Mouse (Mus musculus): Measurements from ENCODE around the gene Lgalsl. TPM values are rescaled to one million over a fixed set of nuclear protein-coding genes. Genes with fewer than 3 reads are reported as not detected.
A peak's percentile ranks its signal among the peaks of the same experiment; 100 is the strongest.

Gene Lgalsl
- polyA plus RNA-seq, 1 experiment from 2014 or later: 87.2 TPM

GRCm38 (mm10) chr11:20862101-20862500, 31.2 kb upstream of the Lgalsl start:
- Histone ChIP-seq H3K9ac (ENCODE audit: low read depth, low read length) (no peak overlapping the region), H3K4me1 (ENCODE audit: control insufficient read depth, insufficient read depth, low read depth, low read length) (peaks cover 3% of the 10 kb centered on the region; the same call in 1 of the 2 replicates), H3K36me3 (ENCODE audit: control insufficient read depth, insufficient read depth, low read length) (no peaks in the 10 kb centered on the region), H3K9me3 (ENCODE audit: control insufficient read depth, low read length) (no peaks in the 10 kb centered on the region), H3K27me3 (replicated peaks; ENCODE audit: control insufficient read depth, insufficient read depth, low read length) (no peaks in the 10 kb centered on the region), H3K4me2 (ENCODE audit: low read length) (no peak overlapping the region), H3K4me3 (ENCODE audit: low read length) (no peak overlapping the region), H3K27ac (ENCODE audit: low read depth, low read length) (no peak overlapping the region)
- ATAC-seq: no peak
- 81% methylated on average over 5 of the region's 5 CpGs for WGBS

DNA sequence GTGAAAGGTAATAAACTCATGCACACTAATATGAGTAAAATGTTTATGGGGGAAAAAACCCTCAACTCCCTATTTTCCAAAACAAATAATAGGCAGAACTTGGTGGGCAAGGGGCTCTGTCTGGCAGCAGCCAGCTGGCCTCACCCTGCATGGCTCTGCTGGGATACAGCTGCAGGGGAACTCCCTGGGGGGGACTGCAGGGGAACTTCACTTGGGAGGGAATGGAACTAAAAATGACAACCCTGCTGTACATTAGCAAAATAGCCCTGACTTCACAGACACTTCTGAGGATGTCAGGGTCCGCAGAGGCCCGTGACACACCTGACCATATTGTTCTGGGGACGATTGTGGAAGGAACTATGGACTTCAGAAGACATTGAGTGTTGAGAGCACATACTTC, 29.5 kb upstream of the Lgalsl start:
- 93% methylated on average over 3 of the region's 3 CpGs for WGBS

DNA sequence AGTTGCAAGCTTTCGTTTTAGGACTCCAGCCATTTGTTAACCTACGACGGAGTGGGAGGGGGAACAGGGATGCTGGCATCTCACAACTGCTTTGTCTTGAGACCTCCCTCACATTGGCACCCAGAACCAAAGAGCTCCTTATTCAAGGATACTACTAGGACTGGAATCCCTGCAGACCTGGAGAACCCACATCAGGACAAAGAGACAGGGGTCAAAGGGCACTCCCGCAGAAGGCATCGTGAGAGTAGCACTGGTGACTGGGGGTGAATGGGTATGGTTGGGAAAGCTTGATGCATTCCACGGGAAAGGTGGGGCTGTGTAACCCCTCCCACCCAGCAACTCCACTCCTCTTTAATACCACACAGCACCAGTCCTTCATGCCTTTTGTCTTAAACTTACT, 29.0 kb upstream of the Lgalsl start:
- WGBS: 39% methylated on average over 6 of the region's 6 CpGs
- Histone ChIP-seq H3K27me3 (replicated peaks; ENCODE audit: control insufficient read depth, insufficient read depth, low read length) (no peaks in the 10 kb centered on the region), H3K9me3 (ENCODE audit: control insufficient read depth, low read length) (no peaks in the 10 kb centered on the region), H3K4me2 (ENCODE audit: low read length) (peak overlapping the region; percentile 25), H3K27ac (ENCODE audit: low read depth, low read length) (peak overlapping the region; percentile 87), H3K4me3 (ENCODE audit: low read length) (no peak overlapping the region), H3K9ac (ENCODE audit: low read depth, low read length) (no peak overlapping the region), H3K36me3 (ENCODE audit: control insufficient read depth, insufficient read depth, low read length) (no peaks in the 10 kb centered on the region), H3K4me1 (ENCODE audit: control insufficient read depth, insufficient read depth, low read depth, low read length) (peaks cover 3% of the 10 kb centered on the region; the same call in 1 of the 2 replicates)
- ATAC-seq: no peak

More for the DNA sequence above, 29.5 kb upstream of the Lgalsl start:
- no peak overlapping the region for H3K4me3 ChIP-seq (ENCODE audit: low read length)
- no peak overlapping the region for H3K9ac ChIP-seq (ENCODE audit: low read depth, low read length)
- H3K9me3 ChIP-seq (ENCODE audit: control insufficient read depth, low read length): no peaks in the 10 kb centered on the region
- H3K4me2 ChIP-seq (ENCODE audit: low read length): no peak overlapping the region
- H3K36me3 ChIP-seq (ENCODE audit: control insufficient read depth, insufficient read depth, low read length): no peaks in the 10 kb centered on the region
- H3K27ac ChIP-seq (ENCODE audit: low read depth, low read length): no peak overlapping the region
- H3K27me3 ChIP-seq (replicated peaks; ENCODE audit: control insufficient read depth, insufficient read depth, low read length): no peaks in the 10 kb centered on the region
- ATAC-seq: no peak
- H3K4me1 ChIP-seq (ENCODE audit: control insufficient read depth, insufficient read depth, low read depth, low read length): peaks cover 3% of the 10 kb centered on the region; the same call in 1 of the 2 replicates

DNA sequence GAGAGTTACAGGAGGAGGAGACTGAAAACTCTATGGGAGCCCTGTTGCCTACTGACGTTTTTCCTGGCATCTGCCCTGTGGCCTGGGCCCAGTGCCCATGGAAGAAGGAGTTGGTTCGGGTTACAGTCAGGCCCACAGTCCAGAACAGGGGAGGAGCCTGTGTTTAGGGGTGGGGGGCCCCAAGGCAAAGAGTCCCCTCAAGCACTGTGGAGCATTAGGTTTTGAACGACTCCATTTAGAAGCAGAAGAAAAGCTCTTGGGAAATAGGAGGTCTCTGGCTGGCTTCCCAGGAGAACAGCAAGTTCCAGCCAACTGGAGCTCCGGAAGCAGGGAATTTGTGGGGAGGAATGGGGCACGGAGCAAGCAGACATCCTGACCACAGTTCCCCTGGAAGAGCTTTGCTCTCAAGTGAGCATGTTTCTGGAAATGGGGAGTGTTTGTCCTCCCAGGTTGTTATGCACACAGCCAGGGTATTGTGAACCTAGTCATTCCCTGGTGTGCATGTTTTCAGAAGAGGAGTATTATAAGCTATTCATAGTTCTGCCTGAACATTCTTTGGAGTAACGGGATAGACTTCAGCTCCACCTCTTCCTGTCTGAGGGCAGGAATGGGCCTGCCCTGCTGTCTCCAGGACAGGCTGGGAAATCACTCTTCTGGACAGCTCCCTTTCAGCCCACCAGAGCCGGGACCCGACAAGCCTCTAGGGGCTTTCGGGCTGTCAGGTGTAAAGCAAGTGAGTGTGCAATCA, 28.2 kb upstream of the Lgalsl start:
- Histone ChIP-seq H3K9ac (ENCODE audit: low read depth, low read length) (no peak overlapping the region), H3K9me3 (ENCODE audit: control insufficient read depth, low read length) (no peaks in the 10 kb centered on the region), H3K4me2 (ENCODE audit: low read length) (peak overlapping the region; percentile 25; the same call in 1 of the 2 replicates), H3K27me3 (replicated peaks; ENCODE audit: control insufficient read depth, insufficient read depth, low read length) (no peaks in the 10 kb centered on the region), H3K4me1 (ENCODE audit: control insufficient read depth, insufficient read depth, low read depth, low read length) (peaks cover 3% of the 10 kb centered on the region; the same call in 1 of the 2 replicates), H3K27ac (ENCODE audit: low read depth, low read length) (peak overlapping the region; percentile 87), H3K36me3 (ENCODE audit: control insufficient read depth, insufficient read depth, low read length) (no peaks in the 10 kb centered on the region), H3K4me3 (ENCODE audit: low read length) (peak overlapping the region; percentile 14; the same call in 1 of the 2 replicates)
- 21% methylated on average over 9 of the region's 9 CpGs for WGBS
- peak; percentile 96 for ATAC-seq

DNA sequence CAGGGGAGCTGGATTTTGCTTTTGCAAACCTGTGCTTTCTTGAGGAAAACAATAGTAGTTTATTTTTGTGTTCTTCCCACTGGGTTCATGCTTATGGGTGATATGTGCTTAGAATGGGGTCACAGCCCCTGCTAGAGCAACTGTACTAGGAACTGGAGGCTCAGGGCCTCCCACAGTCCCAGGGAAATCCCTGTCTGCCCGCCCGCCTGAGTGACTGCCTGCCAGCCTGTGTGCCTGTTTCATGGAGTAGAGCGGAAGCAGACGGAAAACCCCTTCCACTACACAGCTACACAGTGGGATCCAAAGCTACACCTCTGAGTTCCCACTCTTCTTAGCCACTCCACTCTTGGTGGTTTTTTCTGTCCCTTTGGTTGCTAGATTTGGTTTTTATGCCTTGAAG, 27.1 kb upstream of the Lgalsl start:
- Histone ChIP-seq H3K27me3 (replicated peaks; ENCODE audit: control insufficient read depth, insufficient read depth, low read length) (no peaks in the 10 kb centered on the region), H3K9ac (ENCODE audit: low read depth, low read length) (no peak overlapping the region), H3K4me3 (ENCODE audit: low read length) (no peak overlapping the region), H3K4me1 (ENCODE audit: control insufficient read depth, insufficient read depth, low read depth, low read length) (peaks cover 3% of the 10 kb centered on the region; the same call in 1 of the 2 replicates), H3K27ac (ENCODE audit: low read depth, low read length) (no peak overlapping the region; the same call in 1 of the 2 replicates), H3K9me3 (ENCODE audit: control insufficient read depth, low read length) (no peaks in the 10 kb centered on the region), H3K36me3 (ENCODE audit: control insufficient read depth, insufficient read depth, low read length) (no peaks in the 10 kb centered on the region), H3K4me2 (ENCODE audit: low read length) (no peak overlapping the region)
- no peak for ATAC-seq
- 84% methylated on average over 4 of the region's 4 CpGs for WGBS

DNA sequence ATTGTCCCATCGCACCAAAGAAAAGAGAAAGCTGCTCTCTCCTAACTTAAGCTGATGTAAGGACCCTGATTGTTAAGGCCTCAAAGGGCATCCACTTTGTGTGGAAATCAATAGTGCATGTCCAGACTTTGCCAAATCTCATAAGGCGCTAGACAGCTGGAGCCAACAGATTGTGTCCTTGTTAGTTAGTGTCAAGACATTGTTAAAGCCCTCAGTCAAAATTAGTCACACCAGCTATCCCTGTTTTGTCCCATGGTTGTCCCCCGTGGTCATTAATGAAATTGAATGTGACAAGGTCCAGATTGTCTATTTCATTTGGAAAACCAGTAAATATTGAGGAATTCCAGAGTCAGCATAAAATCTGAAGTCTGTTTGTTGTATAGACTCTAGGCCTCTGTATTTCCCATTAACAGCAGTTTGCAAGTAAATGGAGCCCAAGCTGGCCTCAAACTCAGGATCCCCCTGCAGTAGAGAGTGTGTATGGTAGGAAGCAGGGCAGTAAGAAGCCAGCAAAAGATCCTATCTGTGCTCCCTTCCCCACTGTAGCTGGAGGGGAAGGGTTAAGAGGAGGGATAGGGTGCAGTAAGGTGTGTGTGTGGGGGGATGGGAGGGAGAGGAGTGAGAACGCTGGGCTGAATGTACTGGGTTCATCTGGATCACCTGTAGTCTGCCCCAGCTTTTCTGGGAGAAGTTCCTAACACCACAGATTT, 23.3 kb upstream of the Lgalsl start:
- Histone ChIP-seq H3K27me3 (replicated peaks; ENCODE audit: control insufficient read depth, insufficient read depth, low read length) (no peaks in the 10 kb centered on the region), H3K9ac (ENCODE audit: low read depth, low read length) (no peak overlapping the region), H3K36me3 (ENCODE audit: control insufficient read depth, insufficient read depth, low read length) (no peaks in the 10 kb centered on the region), H3K4me3 (ENCODE audit: low read length) (no peak overlapping the region), H3K4me1 (ENCODE audit: control insufficient read depth, insufficient read depth, low read depth, low read length) (no peaks in the 10 kb centered on the region; the same call in 1 of the 2 replicates), H3K4me2 (ENCODE audit: low read length) (no peak overlapping the region), H3K9me3 (ENCODE audit: control insufficient read depth, low read length) (no peaks in the 10 kb centered on the region), H3K27ac (ENCODE audit: low read depth, low read length) (no peak overlapping the region)
- ATAC-seq: no peak; the same call in 1 of the 2 replicates
- 25% methylated on average over 4 of the region's 4 CpGs for WGBS

DNA sequence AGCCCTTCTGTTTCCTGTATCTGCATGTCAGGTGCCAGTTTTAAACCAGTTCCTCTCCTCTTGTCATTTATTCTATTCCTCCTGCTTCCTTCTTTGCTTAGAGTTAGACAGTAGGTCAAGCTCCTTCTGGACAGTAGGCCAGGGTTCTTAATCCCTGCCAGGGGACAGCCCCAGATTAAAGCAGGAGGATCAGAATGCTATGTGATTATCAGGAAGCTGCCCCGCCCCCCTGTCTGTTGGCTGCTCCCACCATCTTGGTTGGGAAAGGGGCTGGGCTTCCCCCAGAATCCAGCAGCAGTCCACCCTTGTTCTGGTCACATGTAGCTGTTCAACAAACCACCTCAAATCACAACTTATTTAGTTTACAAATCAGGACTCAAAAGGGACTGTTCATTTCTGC, 19.3 kb upstream of the Lgalsl start:
- ATAC-seq: no peak
- no peaks in the 10 kb centered on the region for H3K9me3 ChIP-seq (ENCODE audit: control insufficient read depth, low read length)
- H3K4me3 ChIP-seq (ENCODE audit: low read length): no peak overlapping the region
- no peaks in the 10 kb centered on the region for H3K4me1 ChIP-seq (ENCODE audit: control insufficient read depth, insufficient read depth, low read depth, low read length)
- H3K36me3 ChIP-seq (ENCODE audit: control insufficient read depth, insufficient read depth, low read length): no peaks in the 10 kb centered on the region
- H3K27ac ChIP-seq (ENCODE audit: low read depth, low read length): no peak overlapping the region
- no peak overlapping the region for H3K4me2 ChIP-seq (ENCODE audit: low read length)
- H3K27me3 ChIP-seq (replicated peaks; ENCODE audit: control insufficient read depth, insufficient read depth, low read length): no peaks in the 10 kb centered on the region
- 100% methylated on average over 1 of the region's 1 CpGs for WGBS
- H3K9ac ChIP-seq (ENCODE audit: low read depth, low read length): no peak overlapping the region

GRCm38 (mm10) chr11:20849403-20849802, 18.5 kb upstream of the Lgalsl start:
- no peak overlapping the region for H3K9ac ChIP-seq (ENCODE audit: low read depth, low read length)
- no peak overlapping the region for H3K4me3 ChIP-seq (ENCODE audit: low read length)
- WGBS: 83% methylated on average over 5 of the region's 5 CpGs
- H3K9me3 ChIP-seq (ENCODE audit: control insufficient read depth, low read length): no peaks in the 10 kb centered on the region
- no peak for ATAC-seq
- no peaks in the 10 kb centered on the region for H3K36me3 ChIP-seq (ENCODE audit: control insufficient read depth, insufficient read depth, low read length)
- H3K27me3 ChIP-seq (replicated peaks; ENCODE audit: control insufficient read depth, insufficient read depth, low read length): no peaks in the 10 kb centered on the region
- H3K27ac ChIP-seq (ENCODE audit: low read depth, low read length): no peak overlapping the region
- H3K4me2 ChIP-seq (ENCODE audit: low read length): no peak overlapping the region
- H3K4me1 ChIP-seq (ENCODE audit: control insufficient read depth, insufficient read depth, low read depth, low read length): no peaks in the 10 kb centered on the region

GRCm38 (mm10) chr11:20837366-20837765, 6.5 kb upstream of the Lgalsl start:
- Histone ChIP-seq H3K4me2 (ENCODE audit: low read length) (no peak overlapping the region), H3K9ac (ENCODE audit: low read depth, low read length) (no peak overlapping the region), H3K36me3 (ENCODE audit: control insufficient read depth, insufficient read depth, low read length) (no peaks in the 10 kb centered on the region), H3K4me3 (ENCODE audit: low read length) (no peak overlapping the region), H3K4me1 (ENCODE audit: control insufficient read depth, insufficient read depth, low read depth, low read length) (peaks cover 4% of the 10 kb centered on the region; the same call in 1 of the 2 replicates), H3K27ac (ENCODE audit: low read depth, low read length) (no peak overlapping the region), H3K27me3 (replicated peaks; ENCODE audit: control insufficient read depth, insufficient read depth, low read length) (no peaks in the 10 kb centered on the region), H3K9me3 (ENCODE audit: control insufficient read depth, low read length) (no peaks in the 10 kb centered on the region)
- ATAC-seq: no peak
- WGBS: 83% methylated on average over 5 of the region's 5 CpGs
